Mouse (Mus musculus): Measurements from ENCODE around the gene G3bp2. TPM values are rescaled to one million over a fixed set of nuclear protein-coding genes. Genes with fewer than 3 reads are reported as not detected.

G3bp2 gene
- polyA plus RNA-seq, 1 experiment: 39.1 TPM

GRCm38 (mm10) chr5:92009827-92010226 lies 73.7 kb downstream of the G3bp2 start:
- Histone ChIP-seq H3K4me3 (ENCODE audit: insufficient read depth, poor library complexity, severe bottlenecking) (no peak overlapping the region), H3ac (ENCODE audit: control insufficient read depth, insufficient read length, low read depth) (no peak overlapping the region), H3K79me2 (ENCODE audit: control insufficient read depth, insufficient read depth) (no peaks in the 10 kb centered on the region), H3K36me3 (ENCODE audit: control insufficient read depth, insufficient read depth) (no peaks in the 10 kb centered on the region), H3K79me3 (ENCODE audit: low read depth) (no peaks in the 10 kb centered on the region), H3K27me3 (ENCODE audit: control insufficient read depth, insufficient read depth, insufficient read length) (no peaks in the 10 kb centered on the region)
- no peak for TF ChIP-seq MYOD1 (IDR thresholded peaks at IDR 0.05; ENCODE audit: control insufficient read depth, insufficient read length, low read depth)
- TF ChIP-seq CTCF (IDR thresholded peaks at IDR 0.05; ENCODE audit: control insufficient read depth, insufficient read depth, insufficient read length): no peak
- no peak for TF ChIP-seq MYOG (IDR thresholded peaks at IDR 0.05; ENCODE audit: control insufficient read depth, extremely low read depth, insufficient read length)
- no peak for TF ChIP-seq USF1 (IDR thresholded peaks at IDR 0.05; ENCODE audit: low read depth)
- no peak for TF ChIP-seq CEBPB (IDR thresholded peaks at IDR 0.05; ENCODE audit: low read depth)
- no peak for TF ChIP-seq FOSL1 (IDR thresholded peaks at IDR 0.05; ENCODE audit: insufficient read depth, low read length, poor library complexity, severe bottlenecking)
- no peak for TF ChIP-seq MAX (IDR thresholded peaks at IDR 0.05)

- Histone ChIP-seq H3K79me3 (ENCODE audit: low read depth) (no peaks in the 10 kb centered on the region), H3ac (ENCODE audit: control insufficient read depth, insufficient read length, low read depth) (no peak overlapping the region), H3K79me2 (ENCODE audit: control insufficient read depth, insufficient read depth) (no peaks in the 10 kb centered on the region), H3K27me3 (ENCODE audit: control insufficient read depth, insufficient read depth, insufficient read length) (no peaks in the 10 kb centered on the region), H3K36me3 (ENCODE audit: control insufficient read depth, insufficient read depth) (no peaks in the 10 kb centered on the region), H3K4me3 (ENCODE audit: insufficient read depth, poor library complexity, severe bottlenecking) (no peak overlapping the region)
- TF ChIP-seq MAX (IDR thresholded peaks at IDR 0.05) (no peak), CTCF (IDR thresholded peaks at IDR 0.05; ENCODE audit: control insufficient read depth, insufficient read depth, insufficient read length) (no peak), USF1 (IDR thresholded peaks at IDR 0.05; ENCODE audit: low read depth) (no peak), MYOG (IDR thresholded peaks at IDR 0.05; ENCODE audit: control insufficient read depth, extremely low read depth, insufficient read length) (no peak), FOSL1 (IDR thresholded peaks at IDR 0.05; ENCODE audit: insufficient read depth, low read length, poor library complexity, severe bottlenecking) (no peak), MYOD1 (IDR thresholded peaks at IDR 0.05; ENCODE audit: control insufficient read depth, insufficient read length, low read depth) (no peak), CEBPB (IDR thresholded peaks at IDR 0.05; ENCODE audit: low read depth) (no peak)
These were observed 80.5 kb downstream of the G3bp2 start for GRCm38 (mm10) chr5:92003011-92003410.

Other genes starting within 250 kb of the G3bp2 start
- 22.6 TPM for gene Rchy1, start 120.7 kb downstream of the G3bp2 start, polyA plus RNA-seq (2012; fragmentation: generic; extraction: Trizol)
- not detected for gene Odaph, start 96.2 kb downstream of the G3bp2 start, polyA plus RNA-seq (2012; fragmentation: generic; extraction: Trizol)
- 0.83 TPM for gene Cdkl2, start 39.8 kb downstream of the G3bp2 start, polyA plus RNA-seq (2012; fragmentation: generic; extraction: Trizol)
- 27.3 TPM for gene Uso1, start 54.2 kb upstream of the G3bp2 start, polyA plus RNA-seq (2012; fragmentation: generic; extraction: Trizol)
- 0.83 TPM for gene U90926, start 131.7 kb upstream of the G3bp2 start, polyA plus RNA-seq (2012; fragmentation: generic; extraction: Trizol)
- not detected for gene Ppef2, start 172.6 kb upstream of the G3bp2 start, polyA plus RNA-seq (2012; fragmentation: generic; extraction: Trizol)
- 5.4 TPM for gene Naaa, start 194.5 kb upstream of the G3bp2 start, polyA plus RNA-seq (2012; fragmentation: generic; extraction: Trizol)
- 8.0 TPM for gene Sdad1, start 226.8 kb upstream of the G3bp2 start, polyA plus RNA-seq (2012; fragmentation: generic; extraction: Trizol)
- not detected for gene Cxcl9, start 244.4 kb upstream of the G3bp2 start, polyA plus RNA-seq (2012; fragmentation: generic; extraction: Trizol)
- gene Art3, start 248.1 kb upstream of the G3bp2 start, polyA plus RNA-seq (2012; fragmentation: generic; extraction: Trizol): 0.39 TPM

Measured in C2C12 (cell line).